Mouse (Mus musculus) heart, adult 8-10 months (tissue): ENCODE measurements around the gene Eya2. TPM values are rescaled to one million over a fixed set of nuclear protein-coding genes. Genes with fewer than 3 reads are reported as not detected.

Source experiments
- DNase-seq: peaks from one replicate; pipeline ENCODE4 v3.0.0; 2022; ENCODE audit warnings: low spot score
- total RNA-seq, 4 experiments: library from RNA; stranded (reverse); gene quantifications; 2 replicates each; pipeline ENCODE4 v1.2.4; 2022

The Eya2 gene
- total RNA-seq, 4 experiments from 2014 or later: 0.65 to 1.2 (median 1.1) TPM

- DNase-seq: no peak
Observed at GRCm38 (mm10) chr2:165651031-165651430, 56.2 kb downstream of the Eya2 start.

GRCm38 (mm10) chr2:165652281-165652680, 57.4 kb downstream of the Eya2 start:
- DNase-seq: no peak

GRCm38 (mm10) chr2:165653001-165653921, 58.4 kb downstream of the Eya2 start:
- peak; percentile 11 for DNase-seq

- DNase-seq: no peak
Observed at GRCm38 (mm10) chr2:165654151-165654550, 59.3 kb downstream of the Eya2 start.

- DNase-seq: no peak
Observed at GRCm38 (mm10) chr2:165654696-165655491, 60.1 kb downstream of the Eya2 start.

GRCm38 (mm10) chr2:165656541-165656940, 61.7 kb downstream of the Eya2 start:
- no peak for DNase-seq

- no peak for DNase-seq
Observed at GRCm38 (mm10) chr2:165656956-165657355, 62.1 kb downstream of the Eya2 start.

GRCm38 (mm10) chr2:165659552-165659951, 64.7 kb downstream of the Eya2 start:
- no peak for DNase-seq

- DNase-seq: no peak
Observed at GRCm38 (mm10) chr2:165663266-165663665, 68.4 kb downstream of the Eya2 start.

GRCm38 (mm10) chr2:165664648-165665047, 69.8 kb downstream of the Eya2 start:
- DNase-seq: no peak

- no peak for DNase-seq
Observed at GRCm38 (mm10) chr2:165665176-165665575, 70.3 kb downstream of the Eya2 start.

GRCm38 (mm10) chr2:165667096-165667495, 72.3 kb downstream of the Eya2 start:
- DNase-seq: no peak

GRCm38 (mm10) chr2:165682719-165683118, 87.9 kb downstream of the Eya2 start:
- DNase-seq: no peak

- no peak for DNase-seq
Observed at GRCm38 (mm10) chr2:165687516-165687915, 92.7 kb downstream of the Eya2 start.

GRCm38 (mm10) chr2:165688896-165689295, 94.1 kb downstream of the Eya2 start:
- no peak for DNase-seq

- no peak for DNase-seq
Observed at GRCm38 (mm10) chr2:165691016-165691415, 96.2 kb downstream of the Eya2 start.

- peak; percentile 49 for DNase-seq
Observed at GRCm38 (mm10) chr2:165692944-165693660, 98.3 kb downstream of the Eya2 start.

GRCm38 (mm10) chr2:165694767-165695166, 99.9 kb downstream of the Eya2 start:
- DNase-seq: no peak

GRCm38 (mm10) chr2:165700252-165700908, 105.5 kb downstream of the Eya2 start:
- DNase-seq: no peak

GRCm38 (mm10) chr2:165703033-165703805, 108.4 kb downstream of the Eya2 start:
- no peak for DNase-seq

- DNase-seq: no peak
Observed at GRCm38 (mm10) chr2:165708266-165708665, 113.4 kb downstream of the Eya2 start.
